Mouse (Mus musculus): ENCODE data around the gene Helb. TPM values are rescaled to one million over a fixed set of nuclear protein-coding genes. Genes with fewer than 3 reads are reported as not detected.

Helb gene
- polyA plus RNA-seq, 2 experiments, result 6.0 to 9.0 TPM

DNA sequence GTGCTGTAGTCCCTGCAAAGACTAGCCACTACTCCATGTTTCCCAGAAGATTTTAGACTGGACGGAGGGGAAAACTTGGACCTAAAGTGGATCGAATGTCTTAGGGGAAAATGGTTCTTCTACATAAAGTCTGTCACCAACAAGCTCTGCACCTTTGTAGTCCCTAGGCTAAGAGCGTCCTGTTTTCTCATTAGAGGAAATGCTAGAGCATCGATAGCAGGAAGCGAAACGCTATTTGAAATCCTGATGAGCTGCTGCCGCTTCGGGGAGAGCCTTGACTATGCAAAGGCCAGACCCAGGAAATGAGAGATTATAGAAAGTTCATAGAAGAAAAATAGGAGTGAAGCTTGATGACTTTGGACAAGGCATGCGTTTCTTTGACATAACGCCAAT lies 12.7 kb upstream of the Helb start:
- no peak overlapping the region for H3K4me2 ChIP-seq (ENCODE audit: low read depth)
- H3K27ac ChIP-seq, result no peak overlapping the region
- WGBS (ENCODE audit: insufficient replicate concordance), result 30% methylated on average over 10 of the region's 10 CpGs
- H3K4me3 ChIP-seq (ENCODE audit: insufficient read depth in 1 of 2, low read depth in 2 of 2, low read length in 2 of 2), result no peak overlapping the region
- no peaks in the 10 kb centered on the region for H3K27me3 ChIP-seq (ENCODE audit: control insufficient read depth, insufficient read depth, low read length)
- DNase-seq (ENCODE audit: low read depth in 3 of 3, low spot score in 3 of 3) (no peak), ATAC-seq (ENCODE audit: insufficient read depth) (no peak)
- no peaks in the 10 kb centered on the region for H3K9me3 ChIP-seq (ENCODE audit: control insufficient read depth, low read length)
- no peaks in the 10 kb centered on the region for H3K4me1 ChIP-seq (replicated peaks; ENCODE audit: control insufficient read depth in 2 of 2, insufficient read depth in 2 of 2, low read length in 1 of 2)
- no peaks in the 10 kb centered on the region for H3K36me3 ChIP-seq (replicated peaks; ENCODE audit: control insufficient read depth, insufficient read depth, low read depth)
- TF ChIP-seq CTCF (IDR thresholded peaks at IDR 0.05; ENCODE audit: low read depth), result no peak
- no peak for TF ChIP-seq EP300 (IDR thresholded peaks at IDR 0.05; ENCODE audit: low read depth)
- no peak overlapping the region for H3K9ac ChIP-seq (replicated peaks)

DNA sequence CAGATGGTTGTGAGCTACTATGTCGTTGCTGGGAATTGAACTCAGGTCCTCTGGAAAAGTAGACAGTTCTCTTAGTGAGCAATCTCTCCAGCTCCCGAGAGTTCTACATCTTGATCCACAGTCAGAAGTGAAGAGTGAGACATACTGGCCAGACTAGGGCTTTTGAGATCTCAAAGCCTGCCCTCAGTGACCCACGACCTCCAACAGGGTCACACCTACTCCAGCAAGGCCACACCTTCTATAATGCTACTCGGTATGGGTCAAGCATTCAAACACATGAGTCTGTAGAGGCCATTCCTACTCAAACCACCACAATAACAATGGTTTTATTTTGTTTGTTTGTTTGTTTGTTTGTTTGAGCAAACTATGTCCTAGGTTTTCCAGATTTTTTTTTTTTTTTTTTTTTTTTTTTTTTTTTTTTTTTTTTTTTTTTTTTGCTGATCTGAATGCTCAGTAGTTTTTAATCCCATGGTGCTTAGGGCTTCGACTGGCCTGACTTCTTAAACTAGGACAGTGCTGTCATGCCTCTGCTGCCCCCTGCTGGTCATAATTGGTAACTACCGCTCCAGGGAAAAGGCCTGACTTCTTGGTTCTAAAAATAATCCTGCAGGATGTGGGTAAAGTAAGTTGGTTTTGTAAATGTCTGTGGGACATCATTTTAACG lies 12.1 kb upstream of the Helb start:
- Histone ChIP-seq H3K4me2 (ENCODE audit: low read depth) (no peak overlapping the region), H3K9me3 (ENCODE audit: control insufficient read depth, low read length) (no peaks in the 10 kb centered on the region), H3K9ac (replicated peaks) (no peak overlapping the region), H3K27me3 (ENCODE audit: control insufficient read depth, insufficient read depth, low read length) (no peaks in the 10 kb centered on the region), H3K4me3 (ENCODE audit: insufficient read depth in 1 of 2, low read depth in 2 of 2, low read length in 2 of 2) (no peak overlapping the region), H3K4me1 (replicated peaks; ENCODE audit: control insufficient read depth in 2 of 2, insufficient read depth in 2 of 2, low read length in 1 of 2) (no peaks in the 10 kb centered on the region), H3K36me3 (replicated peaks; ENCODE audit: control insufficient read depth, insufficient read depth, low read depth) (no peaks in the 10 kb centered on the region), H3K27ac (no peak overlapping the region)
- DNase-seq (ENCODE audit: low read depth in 3 of 3, low spot score in 3 of 3) (peak; percentile 38 to 54 (median 53)), ATAC-seq (ENCODE audit: insufficient read depth) (no peak)
- TF ChIP-seq EP300 (IDR thresholded peaks at IDR 0.05; ENCODE audit: low read depth) (no peak), CTCF (IDR thresholded peaks at IDR 0.05; ENCODE audit: low read depth) (peak; percentile 87)
- WGBS (ENCODE audit: insufficient replicate concordance), result 40% methylated on average over 7 of the region's 7 CpGs

DNA sequence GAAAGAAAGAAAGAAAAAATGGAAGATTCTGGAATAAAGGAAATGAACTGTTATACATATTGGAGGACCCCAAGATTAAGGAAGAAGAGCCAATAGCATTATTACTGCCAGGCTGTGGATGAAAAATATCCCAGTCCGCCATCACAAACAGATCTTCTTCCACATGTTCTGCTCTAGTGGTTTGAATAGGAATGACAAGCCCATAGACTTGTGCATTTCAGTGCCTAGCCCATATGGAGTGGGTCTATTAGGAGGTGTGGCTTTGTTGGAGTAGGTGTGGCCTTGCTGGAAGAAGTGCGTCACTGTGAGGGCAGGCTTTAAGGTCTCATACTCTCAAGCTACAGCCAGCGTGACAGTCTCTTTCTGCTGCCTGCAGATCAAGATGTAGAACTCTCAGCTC lies 10.9 kb upstream of the Helb start:
- Histone ChIP-seq H3K36me3 (replicated peaks; ENCODE audit: control insufficient read depth, insufficient read depth, low read depth) (no peaks in the 10 kb centered on the region), H3K27ac (no peak overlapping the region), H3K4me3 (ENCODE audit: insufficient read depth in 1 of 2, low read depth in 2 of 2, low read length in 2 of 2) (no peak overlapping the region), H3K9ac (replicated peaks) (no peak overlapping the region), H3K27me3 (ENCODE audit: control insufficient read depth, insufficient read depth, low read length) (no peaks in the 10 kb centered on the region), H3K9me3 (ENCODE audit: control insufficient read depth, low read length) (no peaks in the 10 kb centered on the region), H3K4me1 (replicated peaks; ENCODE audit: control insufficient read depth in 2 of 2, insufficient read depth in 2 of 2, low read length in 1 of 2) (no peaks in the 10 kb centered on the region), H3K4me2 (ENCODE audit: low read depth) (no peak overlapping the region)
- 72% methylated on average over 3 of the region's 3 CpGs for WGBS (ENCODE audit: insufficient replicate concordance)
- no peak for DNase-seq (ENCODE audit: low read depth in 3 of 3, low spot score in 3 of 3)
- ATAC-seq (ENCODE audit: insufficient read depth), result no peak
- TF ChIP-seq EP300 (IDR thresholded peaks at IDR 0.05; ENCODE audit: low read depth), result no peak
- TF ChIP-seq CTCF (IDR thresholded peaks at IDR 0.05; ENCODE audit: low read depth), result no peak; the same call in 1 of the 2 replicates

- no peak overlapping the region for H3K4me2 ChIP-seq (ENCODE audit: low read depth)
- H3K27ac ChIP-seq, result no peak overlapping the region
- no peak overlapping the region for H3K9ac ChIP-seq (replicated peaks)
- H3K36me3 ChIP-seq (replicated peaks; ENCODE audit: control insufficient read depth, insufficient read depth, low read depth), result peaks cover 4% of the 10 kb centered on the region
- H3K27me3 ChIP-seq (ENCODE audit: control insufficient read depth, insufficient read depth, low read length), result no peaks in the 10 kb centered on the region
- WGBS (ENCODE audit: insufficient replicate concordance), result 76% methylated on average over 1 of the region's 1 CpGs
- DNase-seq (ENCODE audit: low read depth in 3 of 3, low spot score in 3 of 3), result no peak
- ATAC-seq (ENCODE audit: insufficient read depth), result no peak
- H3K4me1 ChIP-seq (replicated peaks; ENCODE audit: control insufficient read depth in 2 of 2, insufficient read depth in 2 of 2, low read length in 1 of 2), result peaks cover 0 to 7% of the 10 kb centered on the region in 2 experiments; a peak in 1 of 4 replicates
- H3K9me3 ChIP-seq (ENCODE audit: control insufficient read depth, low read length), result no peaks in the 10 kb centered on the region
- H3K4me3 ChIP-seq (ENCODE audit: insufficient read depth in 1 of 2, low read depth in 2 of 2, low read length in 2 of 2), result no peak overlapping the region
- TF ChIP-seq CTCF (IDR thresholded peaks at IDR 0.05; ENCODE audit: low read depth) (no peak), EP300 (IDR thresholded peaks at IDR 0.05; ENCODE audit: low read depth) (no peak)
Observed at GRCm38 (mm10) chr10:120115249-120115648, 2.5 kb upstream of the Helb start.

- H3K9ac ChIP-seq (replicated peaks), result no peak overlapping the region
- H3K27ac ChIP-seq, result no peak overlapping the region
- no peak overlapping the region for H3K4me3 ChIP-seq (ENCODE audit: insufficient read depth in 1 of 2, low read depth in 2 of 2, low read length in 2 of 2)
- H3K36me3 ChIP-seq (replicated peaks; ENCODE audit: control insufficient read depth, insufficient read depth, low read depth), result peaks cover 4% of the 10 kb centered on the region
- TF ChIP-seq EP300 (IDR thresholded peaks at IDR 0.05; ENCODE audit: low read depth) (no peak), CTCF (IDR thresholded peaks at IDR 0.05; ENCODE audit: low read depth) (no peak)
- 63% methylated on average over 7 of the region's 7 CpGs for WGBS (ENCODE audit: insufficient replicate concordance)
- H3K4me1 ChIP-seq (replicated peaks; ENCODE audit: control insufficient read depth in 2 of 2, insufficient read depth in 2 of 2, low read length in 1 of 2), result peaks cover 0 to 7% of the 10 kb centered on the region in 2 experiments; a peak in 1 of 4 replicates
- H3K27me3 ChIP-seq (ENCODE audit: control insufficient read depth, insufficient read depth, low read length), result no peaks in the 10 kb centered on the region
- DNase-seq (ENCODE audit: low read depth in 3 of 3, low spot score in 3 of 3) (no peak), ATAC-seq (ENCODE audit: insufficient read depth) (no peak)
- no peaks in the 10 kb centered on the region for H3K9me3 ChIP-seq (ENCODE audit: control insufficient read depth, low read length)
- H3K4me2 ChIP-seq (ENCODE audit: low read depth), result no peak overlapping the region
Observed at GRCm38 (mm10) chr10:120114493-120114892, 1.7 kb upstream of the Helb start.
